Mouse (Mus musculus) midbrain, embryonic 11.5 days (tissue): ENCODE measurements around the gene Ehd4. TPM values are rescaled to one million over a fixed set of nuclear protein-coding genes. Genes with fewer than 3 reads are reported as not detected.

Experiments used
- ATAC-seq: fragments of 200-750 bp; cut with Nextera tagmentation; 2 replicates; pipeline ENCODE4 v1.8.0; 2017; ENCODE audit warnings: moderate TSS enrichment, moderate library complexity; ENCODE audit not compliant: low FRiP score
- DNase-seq: peaks from one replicate; pipeline ENCODE4 v3.0.0; 2015; ENCODE audit warnings: low spot score; ENCODE audit errors: missing footprints
- H3K27ac ChIP-seq: fragments of 300-500 bp; sonication (generic); 2 replicates; pipeline ENCODE4 v1.5.1; 2014; ENCODE audit warnings: low read depth, low read length
- H3K27me3 ChIP-seq: fragments of 300-500 bp; sonication (generic); 2 replicates; pipeline ENCODE4 v1.6.1; 2014; ENCODE audit warnings: mild to moderate bottlenecking, low read length, moderate library complexity, mixed read lengths; ENCODE audit not compliant: control insufficient read depth, insufficient read depth
- H3K36me3 ChIP-seq: fragments of 300-500 bp; sonication (generic); 2 replicates; pipeline ENCODE4 v1.6.1; 2014; ENCODE audit warnings: mild to moderate bottlenecking, low read length, moderate library complexity, mixed read lengths; ENCODE audit not compliant: control insufficient read depth, insufficient read depth
- H3K4me1 ChIP-seq: fragments of 300-500 bp; sonication (generic); 2 replicates; pipeline ENCODE4 v1.6.1; 2014; ENCODE audit warnings: low read length; ENCODE audit not compliant: control insufficient read depth, insufficient read depth
- H3K4me2 ChIP-seq: fragments of 300-500 bp; sonication (generic); 2 replicates; pipeline ENCODE4 v1.6.1; 2014; ENCODE audit warnings: mild to moderate bottlenecking, moderate library complexity
- H3K4me3 ChIP-seq: fragments of 300-500 bp; sonication (generic); 2 replicates; pipeline ENCODE4 v1.5.1; 2014; ENCODE audit warnings: low read depth, low read length
- H3K9ac ChIP-seq: fragments of 300-500 bp; sonication (generic); 2 replicates; pipeline ENCODE4 v1.6.1; 2014; ENCODE audit warnings: low read length
- H3K9me3 ChIP-seq: fragments of 300-500 bp; sonication (generic); 2 replicates; pipeline ENCODE4 v1.6.1; 2016; ENCODE audit warnings: low read length; ENCODE audit not compliant: control insufficient read depth
- WGBS: fragments of 180-500 bp; shearing (Covaris S2); extraction: QIAGEN DNeasy Blood & Tissue Kit; methylation state at CpG from one replicate; pipeline ENCODE4 v1.1.7; 2014; 5-methylcytosine and 5-hydroxymethylcytosine counted together
- polyA plus RNA-seq: library from polyadenylated mRNA; unstranded; fragments of >200 nt; fragmentation: Nextera tagmentation; extraction: Ambion mirVana; gene quantifications from 2 replicates; pipeline ENCODE4 v1.2.1, GENCODE M21; 2014

Gene Ehd4
- polyA plus RNA-seq, 1 experiment from 2014 or later = 10.2 TPM

DNA sequence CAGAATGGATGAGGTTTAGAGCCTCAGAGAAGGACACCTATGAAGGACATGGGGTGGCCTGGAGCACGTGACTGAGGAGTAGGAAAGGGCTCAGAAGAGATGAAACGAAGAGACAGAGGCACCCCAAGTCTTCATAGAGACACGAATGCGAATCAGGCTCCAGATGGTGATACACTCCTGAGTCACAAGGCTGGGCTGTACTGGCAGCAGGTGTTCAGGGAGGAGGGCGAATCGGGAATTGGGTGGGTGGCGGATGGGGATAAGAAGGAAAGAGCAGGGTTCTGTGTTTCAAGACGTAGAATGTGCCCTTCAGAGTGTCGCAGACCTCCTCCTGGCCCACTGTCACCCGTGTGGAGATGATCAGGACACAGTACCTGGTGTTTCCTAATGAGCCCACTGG lies 89.2 kb downstream of the Ehd4 start:
- Histone ChIP-seq H3K27ac (no peak overlapping the region), H3K36me3 (no peaks in the 10 kb centered on the region), H3K9ac (no peak overlapping the region), H3K4me3 (no peak overlapping the region), H3K27me3 (no peaks in the 10 kb centered on the region), H3K9me3 (no peaks in the 10 kb centered on the region), H3K4me1 (no peaks in the 10 kb centered on the region), H3K4me2 (no peak overlapping the region)
- ATAC-seq (no peak), DNase-seq (no peak)
- WGBS = 92% methylated on average over 10 of the region's 10 CpGs

DNA sequence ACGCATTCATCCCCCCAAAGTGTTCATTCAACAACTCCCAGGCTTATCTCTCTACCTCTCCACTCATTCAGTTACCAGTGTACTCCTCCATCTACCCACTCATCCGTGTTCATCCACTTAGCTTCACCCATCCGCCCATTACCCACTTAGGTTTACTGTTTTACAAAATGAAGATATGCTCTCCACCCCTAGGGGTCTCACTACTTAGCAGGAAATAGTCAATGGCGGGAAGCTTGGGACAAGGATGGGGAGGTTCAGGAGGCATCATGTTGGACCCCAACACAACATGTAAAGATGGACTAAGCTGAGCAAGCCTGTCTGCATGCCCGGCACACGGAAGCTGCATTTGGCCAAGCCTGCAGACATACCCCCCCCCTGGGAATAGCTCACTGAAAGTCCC lies 89.8 kb downstream of the Ehd4 start:
- H3K9ac ChIP-seq = no peak overlapping the region
- WGBS = 87% methylated on average over 6 of the region's 6 CpGs
- DNase-seq = no peak
- no peaks in the 10 kb centered on the region for H3K36me3 ChIP-seq
- H3K27me3 ChIP-seq = no peaks in the 10 kb centered on the region
- no peaks in the 10 kb centered on the region for H3K4me1 ChIP-seq
- no peak for ATAC-seq
- no peaks in the 10 kb centered on the region for H3K9me3 ChIP-seq
- H3K4me2 ChIP-seq = no peak overlapping the region
- H3K4me3 ChIP-seq = no peak overlapping the region
- H3K27ac ChIP-seq = no peak overlapping the region

DNA sequence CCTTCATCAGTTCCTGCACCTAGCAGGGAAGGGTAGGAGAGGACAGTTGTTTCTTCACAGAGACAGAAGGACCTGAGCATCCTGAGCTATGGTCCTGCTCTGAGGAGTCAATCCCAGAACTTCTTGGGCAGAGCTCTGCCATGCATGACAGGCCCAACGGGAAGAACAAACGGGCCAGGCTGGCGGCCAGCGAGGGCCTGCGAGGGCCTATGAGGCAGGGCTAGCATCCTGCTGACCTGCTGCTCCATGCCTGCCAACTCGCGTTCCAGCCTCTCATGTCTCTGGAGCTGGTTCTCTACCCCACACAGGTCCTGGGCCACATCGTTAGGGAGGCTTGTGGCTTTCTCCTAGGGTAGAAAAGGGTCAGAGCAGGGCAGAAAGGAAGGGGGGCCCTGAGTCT lies 92.2 kb downstream of the Ehd4 start:
- Histone ChIP-seq H3K4me1 (no peaks in the 10 kb centered on the region), H3K9ac (no peak overlapping the region), H3K27ac (no peak overlapping the region), H3K27me3 (no peaks in the 10 kb centered on the region), H3K4me2 (no peak overlapping the region), H3K4me3 (no peak overlapping the region), H3K9me3 (no peaks in the 10 kb centered on the region), H3K36me3 (no peaks in the 10 kb centered on the region)
- ATAC-seq (no peak), DNase-seq (no peak)
- 74% methylated on average over 8 of the region's 8 CpGs for WGBS

DNA sequence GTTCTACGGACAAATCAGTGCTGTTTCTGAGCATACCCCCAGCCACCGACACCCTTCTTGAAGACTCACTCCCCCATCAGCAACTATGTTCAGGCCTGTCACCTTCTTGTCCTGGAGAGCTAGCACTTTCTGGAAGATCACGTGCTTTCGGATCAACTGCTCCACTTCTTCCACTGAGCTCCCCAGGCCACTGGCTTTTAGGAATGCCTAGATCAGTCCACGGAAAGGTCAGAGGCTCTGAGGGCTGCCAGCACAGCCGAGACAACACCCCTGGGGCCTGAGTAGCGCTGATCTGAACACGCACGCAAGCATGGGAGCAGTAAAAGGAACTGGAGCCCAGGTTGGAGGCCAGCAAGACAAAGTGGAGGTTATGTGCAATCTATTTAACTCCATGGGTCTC lies 93.8 kb downstream of the Ehd4 start:
- WGBS = 74% methylated on average over 9 of the region's 9 CpGs
- no peak overlapping the region for H3K27ac ChIP-seq
- no peaks in the 10 kb centered on the region for H3K36me3 ChIP-seq
- H3K27me3 ChIP-seq = no peaks in the 10 kb centered on the region
- DNase-seq (no peak), ATAC-seq (no peak)
- H3K4me2 ChIP-seq = no peak overlapping the region
- H3K4me3 ChIP-seq = no peak overlapping the region
- H3K4me1 ChIP-seq = no peaks in the 10 kb centered on the region
- H3K9ac ChIP-seq = no peak overlapping the region
- no peaks in the 10 kb centered on the region for H3K9me3 ChIP-seq

DNA sequence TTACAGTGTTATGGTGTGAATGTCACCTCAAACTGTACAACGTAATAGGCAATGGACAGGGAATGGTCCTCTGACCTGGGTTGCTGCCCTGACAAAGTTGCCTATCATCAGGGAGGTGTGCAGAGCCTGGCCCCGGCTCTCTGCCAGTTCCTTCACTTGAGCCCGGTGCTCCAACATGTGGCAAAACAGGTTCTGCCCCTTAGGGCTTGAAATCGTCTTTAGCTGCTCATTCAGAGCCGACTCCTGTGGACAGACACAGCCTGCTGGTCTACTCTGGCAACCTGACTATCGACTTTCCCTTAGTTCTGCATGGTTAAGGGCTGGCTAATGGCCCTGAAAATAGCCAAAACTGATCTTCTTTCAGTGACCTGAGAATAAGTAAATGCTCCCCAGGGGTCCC lies 94.2 kb downstream of the Ehd4 start:
- Histone ChIP-seq H3K27ac (no peak overlapping the region), H3K9me3 (no peaks in the 10 kb centered on the region), H3K4me1 (no peaks in the 10 kb centered on the region), H3K9ac (no peak overlapping the region), H3K36me3 (no peaks in the 10 kb centered on the region), H3K27me3 (no peaks in the 10 kb centered on the region), H3K4me3 (no peak overlapping the region), H3K4me2 (no peak overlapping the region)
- DNase-seq (no peak), ATAC-seq (no peak)
- WGBS = 80% methylated on average over 6 of the region's 6 CpGs

DNA sequence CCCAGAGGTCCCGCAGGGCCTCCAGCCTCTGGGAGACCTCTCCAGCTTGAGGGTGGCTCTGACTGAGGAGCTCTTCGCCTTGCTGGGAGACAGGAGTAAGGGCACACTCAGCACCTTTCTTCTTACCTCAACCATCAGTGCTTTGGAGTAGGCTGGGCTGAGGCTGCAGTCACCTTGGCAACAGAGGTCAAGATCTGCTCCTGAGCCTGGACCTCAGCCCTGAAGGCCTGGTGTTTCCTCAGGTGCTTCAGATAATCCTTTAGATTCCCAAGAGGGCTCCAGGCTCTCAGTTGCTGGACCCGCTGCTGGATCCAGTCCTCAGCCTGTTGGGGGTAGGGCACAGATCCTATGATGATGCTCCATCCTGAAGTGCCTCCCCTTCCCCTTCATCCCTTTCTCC lies 94.9 kb downstream of the Ehd4 start:
- H3K4me2 ChIP-seq = no peak overlapping the region
- no peak overlapping the region for H3K27ac ChIP-seq
- DNase-seq (no peak), ATAC-seq (no peak)
- no peak overlapping the region for H3K9ac ChIP-seq
- no peak overlapping the region for H3K4me3 ChIP-seq
- no peaks in the 10 kb centered on the region for H3K9me3 ChIP-seq
- no peaks in the 10 kb centered on the region for H3K36me3 ChIP-seq
- H3K4me1 ChIP-seq = no peaks in the 10 kb centered on the region
- WGBS = 75% methylated on average over 3 of the region's 3 CpGs
- H3K27me3 ChIP-seq = no peaks in the 10 kb centered on the region

DNA sequence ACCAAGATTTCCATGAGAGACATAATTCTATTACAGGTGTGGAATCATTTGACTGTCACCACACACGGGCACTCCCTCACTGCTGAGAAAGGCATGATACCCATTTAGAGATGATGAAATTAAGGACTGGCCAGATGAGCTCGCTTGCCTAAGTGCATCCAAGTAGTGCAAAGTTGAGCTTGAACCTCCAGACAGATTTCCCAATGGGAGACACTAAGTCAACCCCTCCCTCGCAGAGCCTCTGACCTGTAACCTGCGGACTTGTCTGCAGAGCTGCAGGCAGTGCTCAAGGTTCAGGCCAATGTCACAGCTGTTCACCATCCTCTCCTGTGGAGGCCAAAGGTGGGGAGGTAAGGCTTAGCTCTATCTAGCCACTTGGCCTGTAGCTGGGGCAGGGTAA lies 95.6 kb downstream of the Ehd4 start:
- ATAC-seq = no peak

DNA sequence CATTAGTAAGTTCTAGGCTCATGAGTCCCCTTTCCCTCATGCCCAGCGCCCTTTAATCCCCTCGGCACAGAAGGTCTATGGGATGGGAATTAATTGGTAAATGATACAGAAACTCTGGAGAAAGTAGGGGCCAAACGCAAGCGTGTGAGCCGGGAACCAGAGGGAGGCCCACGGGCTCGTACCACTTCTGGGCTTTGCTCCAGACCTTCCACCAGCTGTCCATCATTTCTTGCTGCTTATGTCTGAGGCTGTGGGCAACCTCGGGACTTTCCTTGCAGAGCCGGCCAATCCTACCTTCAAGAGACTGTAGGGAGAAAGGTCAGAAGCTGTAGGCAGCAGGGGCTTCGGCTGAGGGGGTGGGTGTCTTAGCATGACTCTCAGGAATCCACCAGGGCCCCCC lies 98.5 kb downstream of the Ehd4 start:
- H3K9ac ChIP-seq = no peak overlapping the region
- no peak for ATAC-seq
- no peak for DNase-seq
- no peak overlapping the region for H3K4me2 ChIP-seq
- H3K4me3 ChIP-seq = no peak overlapping the region
- WGBS = 89% methylated on average over 10 of the region's 10 CpGs
- H3K36me3 ChIP-seq = no peaks in the 10 kb centered on the region
- no peak overlapping the region for H3K27ac ChIP-seq
- H3K27me3 ChIP-seq = no peaks in the 10 kb centered on the region
- H3K4me1 ChIP-seq = no peaks in the 10 kb centered on the region
- H3K9me3 ChIP-seq = no peaks in the 10 kb centered on the region

More for the DNA sequence above, 95.6 kb downstream of the Ehd4 start:
- WGBS = 85% methylated on average over 4 of the region's 4 CpGs
- no peaks in the 10 kb centered on the region for H3K27me3 ChIP-seq
- no peak overlapping the region for H3K4me2 ChIP-seq
- H3K4me1 ChIP-seq = no peaks in the 10 kb centered on the region
- no peak overlapping the region for H3K9ac ChIP-seq
- no peak overlapping the region for H3K27ac ChIP-seq
- DNase-seq = no peak
- H3K4me3 ChIP-seq = no peak overlapping the region
- H3K36me3 ChIP-seq = no peaks in the 10 kb centered on the region
- no peaks in the 10 kb centered on the region for H3K9me3 ChIP-seq

DNA sequence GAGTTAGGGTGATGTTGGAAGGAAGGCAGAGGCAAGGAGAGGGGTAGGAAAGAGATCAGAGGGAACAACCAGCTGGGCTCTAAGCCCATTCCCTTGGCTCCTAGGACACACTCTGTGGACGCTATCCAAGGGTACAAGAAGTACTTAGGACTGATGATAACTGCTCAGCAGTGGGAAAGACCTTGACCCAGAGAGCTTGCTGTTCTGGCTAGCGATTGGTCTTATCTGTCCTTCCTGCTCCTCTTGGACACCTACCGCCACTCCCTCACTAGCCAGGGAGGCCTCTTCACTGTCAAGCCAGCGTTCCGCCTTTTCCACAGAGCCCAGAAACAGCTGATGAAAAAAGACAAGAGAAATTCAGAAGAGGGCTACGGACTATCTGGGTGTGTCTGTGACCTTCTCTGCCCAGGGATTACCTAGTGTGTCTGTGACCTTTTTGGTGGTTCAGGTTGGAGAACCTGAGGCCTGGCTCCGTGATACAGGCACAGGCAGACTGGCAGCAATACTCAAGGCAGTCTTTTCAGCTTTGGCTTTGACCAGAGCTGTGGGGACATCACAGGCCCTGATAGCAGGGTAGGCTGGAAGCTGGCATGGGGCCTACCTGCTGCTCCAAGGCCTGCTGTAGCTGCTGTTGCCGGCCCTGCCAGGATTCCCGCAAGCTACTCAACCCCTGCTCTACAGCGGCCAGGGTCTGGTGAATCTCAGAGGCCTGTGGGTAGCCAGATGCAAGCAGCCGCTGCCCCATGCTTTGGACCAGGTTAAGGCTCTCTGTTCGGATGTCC lies 99.4 kb downstream of the Ehd4 start:
- no peak for DNase-seq
- Histone ChIP-seq H3K27ac (no peak overlapping the region), H3K9ac (no peak overlapping the region), H3K9me3 (no peaks in the 10 kb centered on the region), H3K4me3 (no peak overlapping the region), H3K27me3 (no peaks in the 10 kb centered on the region), H3K36me3 (no peaks in the 10 kb centered on the region), H3K4me1 (no peaks in the 10 kb centered on the region), H3K4me2 (no peak overlapping the region)
- WGBS = 92% methylated on average over 12 of the region's 12 CpGs
- ATAC-seq = no peak
